ENCODE assay signal across 8 mouse cellular contexts in the genomic region with DNA sequence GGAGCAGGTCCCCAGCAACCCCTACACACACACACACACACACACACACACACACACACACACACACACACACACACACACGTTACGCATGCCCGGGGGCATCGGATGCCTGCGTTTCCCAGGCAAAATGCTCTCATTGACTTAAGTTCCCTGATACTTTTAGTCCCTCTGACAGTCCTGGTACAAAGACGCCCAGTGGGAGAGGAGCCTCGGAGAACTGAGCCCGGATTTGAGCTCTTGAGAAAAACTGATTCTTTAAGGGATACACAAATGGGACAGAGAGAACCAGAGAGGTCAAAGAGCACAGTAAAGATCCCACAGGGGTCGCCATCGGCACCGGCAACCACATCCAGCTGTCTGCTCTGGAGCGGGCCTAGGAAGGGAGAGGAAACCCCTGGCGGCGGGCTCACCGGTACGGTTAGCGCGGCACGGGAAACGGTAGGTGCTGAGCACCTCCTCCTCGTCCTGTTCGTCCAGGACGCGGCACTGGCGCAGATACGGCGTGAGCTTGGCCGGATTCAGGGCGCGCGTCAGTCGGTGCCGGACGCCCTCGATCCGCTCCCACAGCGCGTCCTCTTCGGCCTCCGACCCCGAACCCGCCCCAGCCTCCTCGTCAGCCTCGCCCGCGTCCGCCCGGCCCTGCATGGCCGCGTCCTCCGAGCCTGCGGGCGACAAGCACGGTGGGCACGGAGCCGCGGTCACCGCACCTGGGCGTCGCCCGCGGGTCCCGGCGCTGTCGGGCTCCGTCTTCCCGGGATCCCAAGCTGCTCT. TPM values are rescaled to one million over a fixed set of nuclear protein-coding genes. Genes with fewer than 3 reads are reported as not detected.
DNase-seq lines count a peak whose midpoint lies in the region; ATAC-seq lines count a peak whose summit lies in the region.

No protein-coding gene starts in this region.

- peak overlapping the region; percentile 55 to 73 for H3K27ac ChIP-seq in heart, embryonic 14.5 days (replicated peaks in 1 of 2; ENCODE audit: control insufficient read depth in 1 of 2, insufficient read depth in 1 of 2, low read depth in 2 of 2, low read length in 2 of 2)
- peak overlapping the region; percentile 70 for H3K27ac ChIP-seq in limb, embryonic 10.5 days
- H3K27ac ChIP-seq in midbrain, embryonic 13.5 days = no peak overlapping the region

- H3K9ac ChIP-seq in heart, embryonic 14.5 days (ENCODE audit: low read length) = peak overlapping the region; percentile 79
- H3K9ac ChIP-seq in midbrain, embryonic 13.5 days (replicated peaks) = peak overlapping the region; percentile 67

- no peaks in the 10 kb centered on the region for H3K9me3 ChIP-seq in heart, embryonic 14.5 days (ENCODE audit: control insufficient read depth, low read length)
- no peaks in the 10 kb centered on the region for H3K9me3 ChIP-seq in limb, embryonic 10.5 days (replicated peaks)
- H3K9me3 ChIP-seq in midbrain, embryonic 13.5 days = no peaks in the 10 kb centered on the region

- ATAC-seq in CD4-positive, CD25-positive, alpha-beta regulatory T cell, adult 4 months = peak; percentile 71
- ATAC-seq in heart, embryonic 14.5 days (ENCODE audit: insufficient number of reproducible peaks, insufficient read depth, low FRiP score, low read depth) = peak; percentile 15; the same call in 1 of the 2 replicates
- peak; percentile 21; the same call in 1 of the 2 replicates for ATAC-seq in midbrain, embryonic 13.5 days

- peaks cover 13% of the 10 kb centered on the region; the same call in 1 of the 2 replicates for H3K27me3 ChIP-seq in heart, embryonic 14.5 days (ENCODE audit: control insufficient read depth, insufficient read depth, low read length)
- H3K27me3 ChIP-seq in limb, embryonic 10.5 days (ENCODE audit: low read depth, poor library complexity, severe bottlenecking) = peaks cover 99% of the 10 kb centered on the region
- peaks cover 77% of the 10 kb centered on the region for H3K27me3 ChIP-seq in midbrain, embryonic 13.5 days

- H3K4me1 ChIP-seq in heart, embryonic 14.5 days (ENCODE audit: control insufficient read depth in 2 of 2, insufficient read depth in 2 of 2, low read length in 2 of 2) = peaks cover 20 to 27% of the 10 kb centered on the region in 2 experiments
- peaks cover 53% of the 10 kb centered on the region for H3K4me1 ChIP-seq in limb, embryonic 10.5 days
- peaks cover 33% of the 10 kb centered on the region for H3K4me1 ChIP-seq in midbrain, embryonic 13.5 days (replicated peaks)

- 8% methylated on average over 54 of the region's 67 CpGs for WGBS in heart, embryonic 14.5 days
- WGBS in limb, embryonic 10.5 days = 5% methylated on average over 67 of the region's 67 CpGs
- 5% methylated on average over 58 of the region's 67 CpGs for WGBS in midbrain, embryonic 13.5 days

- peak; percentile 26 to 47 for DNase-seq in adrenal gland, postnatal 36 days
- DNase-seq in limb, embryonic 10.5 days (ENCODE audit: low spot score) = peak; percentile 56
- no peak for DNase-seq in right cerebral cortex, postnatal 10 days (ENCODE audit: low spot score in 2 of 2)
- DNase-seq in natural killer cell, adult 2 months (ENCODE audit: low spot score in 2 of 2) = no peak
- no peak for DNase-seq in urinary bladder, adult 2 months (ENCODE audit: low spot score)

- H3K4me3 ChIP-seq in heart, embryonic 14.5 days (ENCODE audit: control insufficient read depth in 1 of 2, insufficient read depth in 1 of 2, low read depth in 1 of 2, low read length in 2 of 2) = peak overlapping the region; percentile 60 to 70
- H3K4me3 ChIP-seq in limb, embryonic 10.5 days = peak overlapping the region; percentile 59
- peak overlapping the region; percentile 49 for H3K4me3 ChIP-seq in midbrain, embryonic 13.5 days (replicated peaks)

- peak overlapping the region; percentile 92 for H3K4me2 ChIP-seq in heart, embryonic 14.5 days (ENCODE audit: low read length)
- peak overlapping the region; percentile 78 for H3K4me2 ChIP-seq in midbrain, embryonic 13.5 days (replicated peaks)

- peaks cover 6% of the 10 kb centered on the region; the same call in 1 of the 2 replicates for H3K36me3 ChIP-seq in heart, embryonic 14.5 days (ENCODE audit: control insufficient read depth, insufficient read depth, low read length)
- H3K36me3 ChIP-seq in limb, embryonic 10.5 days = no peaks in the 10 kb centered on the region
- H3K36me3 ChIP-seq in midbrain, embryonic 13.5 days = no peaks in the 10 kb centered on the region

RNA-seq across cellular contexts. Expression of a gene that starts 0.7 kb away (rescaled TPM):
- not detected for polyA plus RNA-seq in CD4-positive, CD25-positive, alpha-beta regulatory T cell, adult 4 months (2017; shearing (Covaris generic))
- 1 to 10 TPM; 5.9 to 9.8 TPM for total RNA-seq in adrenal gland, postnatal 36 days (2021)
- polyA plus RNA-seq in heart, embryonic 14.5 days (2014; fragmentation: Nextera tagmentation; extraction: Ambion mirVana) = 6.5 and 7.1 TPM in 2 replicates
- polyA plus RNA-seq in limb, embryonic 10.5 days (2016; fragmentation: Nextera tagmentation; extraction: Ambion mirVana) = 4.7 and 5.3 TPM in 2 replicates
- 1.0 and 1.2 TPM in 2 replicates for polyA plus RNA-seq in midbrain, embryonic 13.5 days (2015; fragmentation: Nextera tagmentation; extraction: Ambion mirVana)
- 8.6 and 9.5 TPM in 2 replicates for polyA plus RNA-seq in urinary bladder, adult 2 months (2012; rRNA removed)

RNA-seq across cellular contexts. Expression of a gene that starts 28.9 kb away (rescaled TPM):
- polyA plus RNA-seq in CD4-positive, CD25-positive, alpha-beta regulatory T cell, adult 4 months (2017; shearing (Covaris generic)) = 100 to 1,000 TPM in 1 of 2 experiments, 10 to 100 TPM in 1; 61.3 to 136 TPM
- 10 to 100 TPM; 12.3 to 16.7 TPM for total RNA-seq in adrenal gland, postnatal 36 days (2021)
- 8.2 and 8.3 TPM in 2 replicates for polyA plus RNA-seq in heart, embryonic 14.5 days (2014; fragmentation: Nextera tagmentation; extraction: Ambion mirVana)
- 11.1 and 13.1 TPM in 2 replicates for polyA plus RNA-seq in limb, embryonic 10.5 days (2016; fragmentation: Nextera tagmentation; extraction: Ambion mirVana)
- 83.0 and 93.7 TPM in 2 replicates for polyA plus RNA-seq in midbrain, embryonic 13.5 days (2015; fragmentation: Nextera tagmentation; extraction: Ambion mirVana)
- 8.0 and 9.2 TPM in 2 replicates for polyA plus RNA-seq in urinary bladder, adult 2 months (2012; rRNA removed)

RNA-seq across cellular contexts. Expression of a gene that starts 40.3 kb away (rescaled TPM):
- not detected for polyA plus RNA-seq in CD4-positive, CD25-positive, alpha-beta regulatory T cell, adult 4 months (2017; shearing (Covaris generic))
- 10 to 100 TPM; 36.8 to 52.6 TPM for total RNA-seq in adrenal gland, postnatal 36 days (2021)
- polyA plus RNA-seq in heart, embryonic 14.5 days (2014; fragmentation: Nextera tagmentation; extraction: Ambion mirVana) = 29.0 and 30.1 TPM in 2 replicates
- 18.8 and 22.0 TPM in 2 replicates for polyA plus RNA-seq in limb, embryonic 10.5 days (2016; fragmentation: Nextera tagmentation; extraction: Ambion mirVana)
- polyA plus RNA-seq in midbrain, embryonic 13.5 days (2015; fragmentation: Nextera tagmentation; extraction: Ambion mirVana) = 7.0 and 8.5 TPM in 2 replicates
- polyA plus RNA-seq in urinary bladder, adult 2 months (2012; rRNA removed) = 21.0 and 21.6 TPM in 2 replicates

RNA-seq across cellular contexts. Expression of a gene that starts 53.2 kb away (rescaled TPM):
- polyA plus RNA-seq in CD4-positive, CD25-positive, alpha-beta regulatory T cell, adult 4 months (2017; shearing (Covaris generic)) = not detected
- under 1 TPM; 0.53 to 0.56 TPM for total RNA-seq in adrenal gland, postnatal 36 days (2021)
- not detected in 2 replicates for polyA plus RNA-seq in heart, embryonic 14.5 days (2014; fragmentation: Nextera tagmentation; extraction: Ambion mirVana)
- not detected in 2 replicates for polyA plus RNA-seq in limb, embryonic 10.5 days (2016; fragmentation: Nextera tagmentation; extraction: Ambion mirVana)
- polyA plus RNA-seq in midbrain, embryonic 13.5 days (2015; fragmentation: Nextera tagmentation; extraction: Ambion mirVana) = 1.1 TPM in 1 of 2 replicates, not detected in the other
- polyA plus RNA-seq in urinary bladder, adult 2 months (2012; rRNA removed) = 1.3 and 2.1 TPM in 2 replicates

Comparison
In these comparisons a context has a peak if more than half of its experiments do, and no peak if none do; other contexts are left out.
1. ATAC-seq: peak in every context shown above with its lines; median percentile 71 in CD4-positive, CD25-positive, alpha-beta regulatory T cell, adult 4 months; 21 in midbrain, embryonic 13.5 days; 15 in heart, embryonic 14.5 days.
2. DNase-seq: peak in adrenal gland, postnatal 36 days (2 of 2) and limb, embryonic 10.5 days (single experiment); none in right cerebral cortex, postnatal 10 days (0 of 2), natural killer cell, adult 2 months (0 of 2) and urinary bladder, adult 2 months (single experiment).
3. Peak in every context shown above with its lines, with median percentiles within 50 percentile points of each other: H3K4me3 ChIP-seq.